Mouse (Mus musculus) liver, embryonic 14.5 days (tissue): ENCODE data around the gene Actn4.

Experiments
- CTCF ChIP-seq: IDR thresholded peaks from 2 replicates; pipeline ENCODE4 v1.5.1; 2016; ENCODE audit warnings: antibody characterized with exemption, low read depth, control low read depth
- EP300 ChIP-seq: IDR thresholded peaks from 2 replicates; pipeline ENCODE4 v1.6.1; 2016; ENCODE audit warnings: antibody characterized with exemption, low read depth

- TF ChIP-seq CTCF (no peak), EP300 (no peak)
These were observed 60.6 kb downstream of the Actn4 start for GRCm38 (mm10) chr7:28901311-28902125.
